Mouse (Mus musculus) CH12.LX (cell line): Measurements from ENCODE around the gene Yy1. TPM values are rescaled to one million over a fixed set of nuclear protein-coding genes. Genes with fewer than 3 reads are reported as not detected.

Experiments
- DNase-seq: peaks from one replicate; pipeline ENCODE4 v3.0.0-alpha.2; 2013; ENCODE audit errors: extremely low read depth
- H3K27ac ChIP-seq: 2 replicates; pipeline ENCODE4 v1.5.1; 2012; ENCODE audit warnings: low read depth, mild to moderate bottlenecking, control low read depth, moderate library complexity; ENCODE audit not compliant: insufficient read depth
- H3K27me3 ChIP-seq: replicated peaks from 2 replicates; pipeline ENCODE3; 2012; ENCODE audit warnings: inconsistent platforms
- H3K36me3 ChIP-seq, 2 experiments: replicated peaks in 1 of 2; 2 replicates each; pipeline versions ENCODE3 to v1.6.1; 2012; ENCODE audit warnings: inconsistent platforms in 1 of 2, low read length in 1 of 2, mild to moderate bottlenecking in 1 of 2, mixed read lengths in 1 of 2, moderate library complexity in 1 of 2; ENCODE audit not compliant: control insufficient read depth in 1 of 2, insufficient read depth in 1 of 2
- H3K4me1 ChIP-seq, 2 experiments: 2 replicates each; pipeline ENCODE4 v1.6.1; 2012; ENCODE audit warnings: inconsistent platforms in 1 of 2, moderate library complexity in 1 of 2; ENCODE audit not compliant: insufficient read depth in 2 of 2, control insufficient read depth in 1 of 2
- H3K4me2 ChIP-seq: 2 replicates; pipeline ENCODE4 v1.6.1; 2012; ENCODE audit warnings: low read depth, mild to moderate bottlenecking, control low read depth; ENCODE audit not compliant: poor library complexity, insufficient read depth, severe bottlenecking
- H3K4me3 ChIP-seq, 3 experiments: fragments of 150-350 bp in 1 of 3; sonication (generic) in 1 of 3; replicated peaks in 1 of 3; 2 replicates each; pipeline versions ENCODE3 to v1.5.1; 2011 to 2012; ENCODE audit warnings: low read depth in 2 of 3, low read length in 2 of 3, mild to moderate bottlenecking in 2 of 3, moderate library complexity in 2 of 3, control low read depth in 1 of 3, improper control_type of control experiment in 1 of 3, inconsistent platforms in 1 of 3, mixed read lengths in 1 of 3; ENCODE audit not compliant: poor library complexity in 1 of 3
- H3K79me2 ChIP-seq: replicated peaks from 2 replicates; pipeline ENCODE4 v1.6.1; 2012; ENCODE audit warnings: mild to moderate bottlenecking, moderate library complexity; ENCODE audit not compliant: control insufficient read depth, poor library complexity, insufficient read depth, severe bottlenecking; ENCODE audit errors: extremely low read depth
- H3K9ac ChIP-seq: 2 replicates; pipeline ENCODE4 v1.6.1; 2012; ENCODE audit warnings: low read depth, mild to moderate bottlenecking, control low read depth, moderate library complexity; ENCODE audit not compliant: insufficient read depth
- H3K9me3 ChIP-seq: replicated peaks from 2 replicates; pipeline ENCODE3; 2012; ENCODE audit warnings: low read length, inconsistent platforms, mixed read lengths
- CHD2 ChIP-seq: IDR thresholded peaks from 2 replicates; pipeline ENCODE4 v1.6.1; 2011; ENCODE audit warnings: low read length, improper control_type of control experiment
- CTCF ChIP-seq, 2 experiments: IDR thresholded peaks in 1 of 2; conservative IDR thresholded peaks in 1 of 2; 2 replicates each; pipeline ENCODE4 v1.5.1; 2011 to 2012; ENCODE audit warnings: low read depth in 2 of 2, low read length in 2 of 2, improper control_type of control experiment in 1 of 2, inconsistent platforms in 1 of 2, mild to moderate bottlenecking in 1 of 2, moderate library complexity in 1 of 2
- E2F4 ChIP-seq: IDR thresholded peaks from 2 replicates; pipeline ENCODE4 v1.6.1; 2011; ENCODE audit warnings: low read depth, low read length, improper control_type of control experiment; ENCODE audit not compliant: insufficient replicate concordance
- ETS1 ChIP-seq: conservative IDR thresholded peaks from 2 replicates; pipeline ENCODE4 v1.6.1; 2012; ENCODE audit warnings: low read depth, mild to moderate bottlenecking, inconsistent platforms, low read length, improper control_type of control experiment, moderate library complexity
- GABPA ChIP-seq: IDR thresholded peaks from 2 replicates; pipeline ENCODE4 v1.6.1; 2012; ENCODE audit warnings: low read depth, low read length, improper control_type of control experiment, inconsistent platforms; ENCODE audit not compliant: insufficient replicate concordance
- IRF4 ChIP-seq: IDR thresholded peaks from 2 replicates; pipeline ENCODE4 v1.6.1; 2014; ENCODE audit warnings: low read depth, mild to moderate bottlenecking, inconsistent platforms, low read length, improper control_type of control experiment
- JUN ChIP-seq: IDR thresholded peaks from 2 replicates; pipeline ENCODE4 v1.6.1; 2011; ENCODE audit warnings: low read depth, mild to moderate bottlenecking, low read length, improper control_type of control experiment, moderate library complexity; ENCODE audit not compliant: insufficient read depth
- JUND ChIP-seq: conservative IDR thresholded peaks from 2 replicates; pipeline ENCODE4 v1.6.1; 2011; ENCODE audit warnings: low read depth, low read length, improper control_type of control experiment
- MEF2A ChIP-seq: IDR thresholded peaks from 2 replicates; pipeline ENCODE4 v1.6.1; 2014; ENCODE audit warnings: low read depth, mild to moderate bottlenecking, inconsistent platforms, low read length, improper control_type of control experiment, borderline replicate concordance
- NRF1 ChIP-seq: IDR thresholded peaks from 2 replicates; pipeline ENCODE4 v1.6.1; 2014; ENCODE audit warnings: low read depth, mild to moderate bottlenecking, inconsistent platforms, low read length, improper control_type of control experiment, moderate library complexity
- PAX5 ChIP-seq: IDR thresholded peaks from 2 replicates; pipeline ENCODE4 v1.6.1; 2012; ENCODE audit warnings: low read length, inconsistent platforms, mixed read lengths
- POLR2A ChIP-seq: IDR thresholded peaks from 2 replicates; pipeline ENCODE4 v1.6.1; 2011; ENCODE audit warnings: low read depth, mild to moderate bottlenecking, improper control_type of control experiment, low read length
- POLR2AphosphoS2 ChIP-seq: IDR thresholded peaks from 2 replicates; pipeline ENCODE4 v1.6.1; 2011; ENCODE audit warnings: low read depth, low read length, improper control_type of control experiment
- RAD21 ChIP-seq: IDR thresholded peaks from 2 replicates; pipeline ENCODE4 v1.6.1; 2011; ENCODE audit warnings: low read depth, mild to moderate bottlenecking, low read length, improper control_type of control experiment, moderate library complexity
- RCOR1 ChIP-seq: conservative IDR thresholded peaks from 2 replicates; pipeline ENCODE4 v1.6.1; 2012; ENCODE audit warnings: low read depth, mild to moderate bottlenecking, inconsistent platforms, low read length, improper control_type of control experiment
- TBP ChIP-seq: conservative IDR thresholded peaks from 2 replicates; pipeline ENCODE4 v1.6.1; 2011; ENCODE audit warnings: low read depth, low read length, improper control_type of control experiment
- TCF12 ChIP-seq: IDR thresholded peaks from 2 replicates; pipeline ENCODE4 v1.6.1; 2014; ENCODE audit warnings: low read depth, mild to moderate bottlenecking, inconsistent platforms, low read length, improper control_type of control experiment
- USF1 ChIP-seq: IDR thresholded peaks from 2 replicates; pipeline ENCODE4 v1.6.1; 2014; ENCODE audit warnings: low read depth, mild to moderate bottlenecking, inconsistent platforms, low read length, improper control_type of control experiment
- USF2 ChIP-seq: conservative IDR thresholded peaks from 2 replicates; pipeline ENCODE4 v1.6.1; 2011; ENCODE audit warnings: low read depth, low read length, improper control_type of control experiment
- ZC3H11A ChIP-seq: IDR thresholded peaks from 2 replicates; pipeline ENCODE4 v1.6.1; 2012; ENCODE audit warnings: low read depth, mild to moderate bottlenecking, inconsistent platforms, low read length, improper control_type of control experiment
- ZMIZ1 ChIP-seq: IDR thresholded peaks from 2 replicates; pipeline ENCODE4 v1.6.1; 2012; ENCODE audit warnings: low read depth, mild to moderate bottlenecking, inconsistent platforms, low read length, improper control_type of control experiment
- dilution Hi-C: fragments of 300-500 bp; cut with MboI; formaldehyde crosslinking; loops from 2 replicates; pipeline ENCODE4 v1.14.3; 2020; ENCODE audit warnings: low sequenced_read_pairs; ENCODE audit not compliant: extremely low pct_unique_long_range_greater_than_20kb, extremely low pct_ligation_motif_present
- in situ Hi-C: fragments of 300-500 bp; cut with MboI; formaldehyde crosslinking; loops from 3 replicates; pipeline ENCODE4 v1.14.3; 2019; ENCODE audit warnings: low sequenced_read_pairs, low pct_ligation_motif_present, low pct_unique_long_range_greater_than_20kb, mixed read lengths
- polyA plus RNA-seq: library from polyadenylated mRNA; unstranded; fragments of >175 nt; gene quantifications from 2 replicates; pipeline ENCODE4 v1.2.1, GENCODE M21; 2012; ENCODE audit warnings: low read depth; ENCODE audit not compliant: insufficient read length
- total RNA-seq, 2 experiments: library from RNA; depleted of rRNA; stranded (reverse); fragments of 300-350 nt in 1 of 2; fragments of >200 nt in 1 of 2; gene quantifications; 2 replicates each; pipeline ENCODE4 v1.2.3; 2012 to 2014

The Yy1 gene
- total and polyA plus RNA-seq, 3 experiments: 30.8 to 56.8 (median 51.7) TPM

GRCm38 (mm10) chr12:108750226-108750625, 42.5 kb upstream of the Yy1 start:
- no peak overlapping the region for H3K4me2 ChIP-seq
- H3K36me3 ChIP-seq: peaks cover 0 to 4% of the 10 kb centered on the region in 2 experiments
- dilution Hi-C loops (no loop called here), in situ Hi-C loops (loop anchor here (25.0 kb wide), 1 partner anchor 138 kb away; no protein-coding TSS in a partner anchor)
- H3K27me3 ChIP-seq: peaks cover 4% of the 10 kb centered on the region
- peaks cover 3% of the 10 kb centered on the region for H3K9me3 ChIP-seq
- no peak overlapping the region for H3K27ac ChIP-seq
- H3K4me1 ChIP-seq: peaks cover 3 to 8% of the 10 kb centered on the region in 2 experiments; a peak in 3 of 4 replicates
- no peak overlapping the region for H3K9ac ChIP-seq
- H3K79me2 ChIP-seq: no peaks in the 10 kb centered on the region
- H3K4me3 ChIP-seq: no peak overlapping the region
- TF ChIP-seq CHD2: no peak
- TF ChIP-seq IRF4: no peak
- no peak for TF ChIP-seq USF1
- no peak for TF ChIP-seq ZC3H11A
- no peak for TF ChIP-seq JUND
- no peak for TF ChIP-seq RAD21
- no peak for TF ChIP-seq POLR2AphosphoS2
- no peak for TF ChIP-seq GABPA
- TF ChIP-seq NRF1: no peak
- no peak for TF ChIP-seq ZMIZ1
- TF ChIP-seq MEF2A: no peak
- TF ChIP-seq TBP: no peak
- no peak for DNase-seq

- Histone ChIP-seq H3K27ac (no peak overlapping the region), H3K4me1 (peaks cover 7 to 10% of the 10 kb centered on the region in 2 experiments), H3K36me3 (peaks cover 0 to 4% of the 10 kb centered on the region in 2 experiments), H3K79me2 (no peaks in the 10 kb centered on the region), H3K9me3 (peaks cover 3% of the 10 kb centered on the region), H3K9ac (no peak overlapping the region), H3K4me3 (no peak overlapping the region), H3K27me3 (no peaks in the 10 kb centered on the region), H3K4me2 (no peak overlapping the region)
- DNase-seq: no peak
- TF ChIP-seq RCOR1: no peak
- no peak for TF ChIP-seq USF2
- TF ChIP-seq CTCF (conservative IDR thresholded peaks at IDR 0.05 in 1 of 2, IDR thresholded peaks at IDR 0.05 in 1 of 2; ENCODE audit: low read depth in 2 of 2, low read length in 2 of 2): no peak
- TF ChIP-seq JUN: no peak
- no peak for TF ChIP-seq RAD21
- TF ChIP-seq ETS1: no peak
- TF ChIP-seq PAX5: no peak
- TF ChIP-seq POLR2A: no peak
- TF ChIP-seq TCF12: no peak
- no peak for TF ChIP-seq E2F4
- no peak for TF ChIP-seq TBP
- in situ Hi-C loops (loop anchor here (25.0 kb wide), 1 partner anchor 139 kb away; no protein-coding TSS in a partner anchor), dilution Hi-C loops (no loop called here)
These were observed 41.0 kb upstream of the Yy1 start for GRCm38 (mm10) chr12:108751790-108752189.
